ENCODE assay signal across 26 mouse cellular contexts in the genomic region with DNA sequence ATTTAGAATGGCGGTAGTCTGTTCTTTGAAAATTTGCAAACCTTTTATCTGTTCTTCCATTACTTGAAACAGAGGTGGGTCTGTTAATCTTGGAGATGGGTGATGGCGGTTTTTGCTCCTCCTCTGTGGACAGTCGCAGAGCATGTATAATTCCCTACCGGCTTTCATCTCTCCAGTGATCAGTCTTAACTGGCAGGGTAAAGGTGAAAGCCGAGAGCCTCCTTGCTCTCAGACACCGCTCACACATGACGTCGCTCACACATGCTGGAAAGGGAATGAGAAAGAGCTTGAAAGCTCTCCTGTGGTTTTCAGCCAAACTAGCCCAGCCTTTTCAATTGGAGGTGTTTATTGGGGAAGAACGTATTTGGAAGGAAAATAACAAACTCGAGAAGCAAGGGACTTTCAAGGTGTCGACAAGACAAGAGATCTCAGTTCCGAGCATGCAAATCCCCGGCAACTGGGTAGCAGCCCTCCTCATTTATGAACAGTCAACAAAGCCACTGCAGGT.
A peak's percentile ranks its signal among the peaks of the same experiment; 100 is the strongest.
DNase-seq lines count a peak whose midpoint lies in the region; ATAC-seq lines count a peak whose summit lies in the region.
"Had no signal": no experiment of that assay in that cellular context is flagged by ENCODE, and none has a peak within 500 bp of the region (broad histone marks: within the 10 kb centered on the region; RNA-seq: fewer than 3 reads in every experiment).

No protein-coding gene starts in this region.

- no peak for ATAC-seq in hindbrain, embryonic 11.5 days (ENCODE audit: low FRiP score)
- no peak for ATAC-seq in hindbrain, embryonic 14.5 days (ENCODE audit: low FRiP score)
- ATAC-seq in forebrain, embryonic 16.5 days, result peak; percentile 23; the same call in 1 of the 2 replicates
- peak; percentile 58 for ATAC-seq in midbrain, embryonic 15.5 days (replicated peaks)
- ATAC-seq: CD4-positive, CD25-positive, alpha-beta regulatory T cell, adult 4 months; liver, embryonic 12.5 days; liver, postnatal 0 days; lung, postnatal 0 days had no signal

- no peaks in the 10 kb centered on the region for H3K36me3 ChIP-seq in hindbrain, embryonic 11.5 days (ENCODE audit: control insufficient read depth, insufficient read depth, low read length)
- H3K36me3 ChIP-seq in hindbrain, embryonic 14.5 days (replicated peaks; ENCODE audit: control insufficient read depth, insufficient read depth), result no peaks in the 10 kb centered on the region
- no peaks in the 10 kb centered on the region for H3K36me3 ChIP-seq in forebrain, embryonic 16.5 days (ENCODE audit: control insufficient read depth, insufficient read depth)
- no peaks in the 10 kb centered on the region for H3K36me3 ChIP-seq in midbrain, embryonic 15.5 days (replicated peaks)
- H3K36me3 ChIP-seq: hindbrain, embryonic 15.5 days; kidney, embryonic 15.5 days; liver, embryonic 12.5 days; neural tube, embryonic 12.5 days had no signal

- WGBS in hindbrain, embryonic 11.5 days, result 79% methylated on average over 13 of the region's 13 CpGs
- 65% methylated on average over 13 of the region's 13 CpGs for WGBS in hindbrain, embryonic 14.5 days
- 43% methylated on average over 13 of the region's 13 CpGs for WGBS in forebrain, embryonic 16.5 days
- 55% methylated on average over 13 of the region's 13 CpGs for WGBS in midbrain, embryonic 15.5 days

- H3K27me3 ChIP-seq in hindbrain, embryonic 11.5 days (ENCODE audit: control insufficient read depth, insufficient read depth, low read length), result no peaks in the 10 kb centered on the region
- H3K27me3 ChIP-seq in hindbrain, embryonic 14.5 days (ENCODE audit: control insufficient read depth, insufficient read depth, low read length), result no peaks in the 10 kb centered on the region
- H3K27me3 ChIP-seq in forebrain, embryonic 16.5 days (replicated peaks; ENCODE audit: control insufficient read depth, insufficient read depth, low read length), result no peaks in the 10 kb centered on the region
- no peaks in the 10 kb centered on the region for H3K27me3 ChIP-seq in midbrain, embryonic 15.5 days (replicated peaks)
- H3K27me3 ChIP-seq: hindbrain, embryonic 15.5 days; kidney, embryonic 15.5 days; liver, embryonic 12.5 days; neural tube, embryonic 12.5 days had no signal

- DNase-seq in hindbrain, embryonic 11.5 days (ENCODE audit: low spot score), result no peak
- no peak for DNase-seq in hindbrain, embryonic 14.5 days (ENCODE audit: low spot score)
- DNase-seq in thymus, postnatal 4 days, result peak; percentile 0
- DNase-seq in thymus, adult 18-20 months, result no peak
- no peak for DNase-seq in frontal cortex, postnatal 14 days (ENCODE audit: low spot score in 2 of 2)
- no peak for DNase-seq in cerebellum, adult 9-11 months
- DNase-seq: adrenal gland, postnatal 14 days; cerebellum, adult 11 months; cerebellum, adult 9-10 months; heart, postnatal 14 days; kidney, adult 18-20 months; kidney, postnatal 25 days; left cerebral cortex, postnatal 4 days; liver, postnatal 0 days had no signal

- peak overlapping the region; percentile 37 for H3K27ac ChIP-seq in hindbrain, embryonic 11.5 days (ENCODE audit: low read depth, low read length)
- no peak overlapping the region for H3K27ac ChIP-seq in hindbrain, embryonic 14.5 days
- H3K27ac ChIP-seq in forebrain, embryonic 16.5 days (ENCODE audit: low read length), result no peak overlapping the region; the same call in 1 of the 2 replicates
- no peak overlapping the region; the same call in 1 of the 2 replicates for H3K27ac ChIP-seq in midbrain, embryonic 15.5 days
- H3K27ac ChIP-seq: hindbrain, embryonic 15.5 days; kidney, embryonic 15.5 days; layer of hippocampus, adult 2 months; left cerebral cortex, adult 2 months; liver, embryonic 12.5 days; neural tube, embryonic 12.5 days had no signal

- no peak overlapping the region for H3K4me3 ChIP-seq in hindbrain, embryonic 11.5 days (ENCODE audit: low read depth, low read length)
- H3K4me3 ChIP-seq in hindbrain, embryonic 14.5 days (replicated peaks; ENCODE audit: low read length), result no peak overlapping the region
- H3K4me3 ChIP-seq in forebrain, embryonic 16.5 days (replicated peaks; ENCODE audit: low read length), result no peak overlapping the region
- no peak overlapping the region for H3K4me3 ChIP-seq in midbrain, embryonic 15.5 days
- H3K4me3 ChIP-seq: erythroblast, embryonic 14.5 days; hindbrain, embryonic 15.5 days; kidney, embryonic 15.5 days; layer of hippocampus, adult 2 months; left cerebral cortex, adult 2 months; liver, embryonic 12.5 days; myocyte; neural tube, embryonic 12.5 days had no signal

- H3K4me1 ChIP-seq in hindbrain, embryonic 11.5 days (replicated peaks; ENCODE audit: control insufficient read depth, insufficient read depth, low read length), result no peaks in the 10 kb centered on the region
- no peaks in the 10 kb centered on the region for H3K4me1 ChIP-seq in hindbrain, embryonic 14.5 days (replicated peaks; ENCODE audit: control insufficient read depth, insufficient read depth, low read length)
- H3K4me1 ChIP-seq in forebrain, embryonic 16.5 days (replicated peaks; ENCODE audit: control insufficient read depth, insufficient read depth, low read length), result peaks cover 7% of the 10 kb centered on the region
- no peaks in the 10 kb centered on the region for H3K4me1 ChIP-seq in midbrain, embryonic 15.5 days
- H3K4me1 ChIP-seq: hindbrain, embryonic 15.5 days; liver, embryonic 12.5 days had no signal

- no peak overlapping the region for H3K4me2 ChIP-seq in hindbrain, embryonic 11.5 days (replicated peaks; ENCODE audit: low read depth, low read length)
- H3K4me2 ChIP-seq in hindbrain, embryonic 14.5 days (replicated peaks), result no peak overlapping the region
- no peak overlapping the region for H3K4me2 ChIP-seq in forebrain, embryonic 16.5 days (ENCODE audit: low read length)
- no peak overlapping the region for H3K4me2 ChIP-seq in midbrain, embryonic 15.5 days
- H3K4me2 ChIP-seq: hindbrain, embryonic 15.5 days; kidney, embryonic 15.5 days; liver, embryonic 12.5 days; neural tube, embryonic 12.5 days had no signal

- H3K9ac ChIP-seq in hindbrain, embryonic 11.5 days (ENCODE audit: low read depth, low read length), result no peak overlapping the region
- H3K9ac ChIP-seq in hindbrain, embryonic 14.5 days, result no peak overlapping the region
- H3K9ac ChIP-seq in forebrain, embryonic 16.5 days (replicated peaks; ENCODE audit: low read depth, low read length), result no peak overlapping the region
- H3K9ac ChIP-seq in midbrain, embryonic 15.5 days, result no peak overlapping the region
- H3K9ac ChIP-seq: hindbrain, embryonic 15.5 days; kidney, embryonic 15.5 days; liver, embryonic 12.5 days; liver, postnatal 0 days; neural tube, embryonic 12.5 days had no signal

- no peaks in the 10 kb centered on the region for H3K9me3 ChIP-seq in hindbrain, embryonic 11.5 days (ENCODE audit: control insufficient read depth, low read length)
- H3K9me3 ChIP-seq in hindbrain, embryonic 14.5 days (ENCODE audit: control insufficient read depth, low read length), result no peaks in the 10 kb centered on the region
- H3K9me3 ChIP-seq in forebrain, embryonic 16.5 days (ENCODE audit: control insufficient read depth, low read length), result no peaks in the 10 kb centered on the region
- no peaks in the 10 kb centered on the region for H3K9me3 ChIP-seq in midbrain, embryonic 15.5 days
- H3K9me3 ChIP-seq: hindbrain, embryonic 15.5 days; kidney, embryonic 15.5 days; liver, embryonic 12.5 days; neural tube, embryonic 12.5 days had no signal

Comparison
In these comparisons a context has a peak if more than half of its experiments do, and no peak if none do; other contexts are left out.
1. ATAC-seq: peak in forebrain, embryonic 16.5 days (single experiment) and midbrain, embryonic 15.5 days (single experiment); none in hindbrain, embryonic 11.5 days (single experiment) and hindbrain, embryonic 14.5 days (single experiment).